Mouse (Mus musculus): ENCODE data around the gene Klrc3.

The Klrc3 gene

GRCm38 (mm10) chr6:129643237-129643636 is at the start of gene Klrc3:
Gene Klrc3 (minus strand): TSS chr6:129643337.
- 90% methylated on average over 3 of the region's 3 CpGs for WGBS

DNA sequence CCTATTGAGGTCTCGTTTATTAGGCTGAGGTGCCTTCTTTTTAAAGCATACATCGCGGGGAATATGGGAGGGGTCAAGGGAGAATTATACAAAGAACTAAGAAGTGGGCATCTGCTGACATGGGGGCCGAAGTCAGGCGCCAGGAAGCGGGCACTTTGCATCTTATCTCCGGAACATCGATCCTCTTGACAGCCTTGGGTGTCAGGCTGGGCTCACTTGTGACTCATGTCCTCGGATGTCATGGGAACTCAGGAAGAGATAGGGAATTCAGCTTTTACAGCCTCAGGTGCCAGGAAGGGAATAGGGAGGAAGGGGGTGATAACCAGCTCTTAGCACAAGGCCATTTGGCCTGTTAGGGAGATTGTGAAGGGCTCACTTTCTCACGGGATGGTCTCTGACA is 48.3 kb upstream of the Klrc3 start:
- 86% methylated on average over 10 of the region's 10 CpGs for WGBS

GRCm38 (mm10) chr6:129680379-129680778 is 37.2 kb upstream of the Klrc3 start:
- 68% methylated on average over 1 of the region's 1 CpGs for WGBS

DNA sequence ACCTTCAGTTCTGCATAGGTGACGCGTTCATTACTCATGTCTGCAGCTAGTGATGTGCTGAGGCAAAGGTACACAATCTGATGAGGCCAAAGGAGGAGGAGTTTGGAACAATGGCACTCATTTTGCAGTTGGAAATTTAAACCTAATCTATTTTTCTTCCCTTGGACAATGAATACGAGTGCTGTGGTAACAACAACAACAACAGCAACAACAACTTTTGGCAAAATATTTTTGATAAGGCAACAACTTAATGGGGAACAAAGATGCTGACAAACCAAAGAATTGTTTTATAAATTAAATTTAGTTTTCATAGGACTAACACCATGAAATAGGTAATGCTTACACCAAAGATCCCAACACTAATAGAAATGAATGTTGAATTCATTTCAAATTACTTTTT is 35.7 kb upstream of the Klrc3 start, which contains the start of gene Klrc1:
Gene Klrc1, minus strand, starts transcription at position 101 of the 400 bp plus-strand sequence.
- 84% methylated on average over 3 of the region's 3 CpGs for WGBS

DNA sequence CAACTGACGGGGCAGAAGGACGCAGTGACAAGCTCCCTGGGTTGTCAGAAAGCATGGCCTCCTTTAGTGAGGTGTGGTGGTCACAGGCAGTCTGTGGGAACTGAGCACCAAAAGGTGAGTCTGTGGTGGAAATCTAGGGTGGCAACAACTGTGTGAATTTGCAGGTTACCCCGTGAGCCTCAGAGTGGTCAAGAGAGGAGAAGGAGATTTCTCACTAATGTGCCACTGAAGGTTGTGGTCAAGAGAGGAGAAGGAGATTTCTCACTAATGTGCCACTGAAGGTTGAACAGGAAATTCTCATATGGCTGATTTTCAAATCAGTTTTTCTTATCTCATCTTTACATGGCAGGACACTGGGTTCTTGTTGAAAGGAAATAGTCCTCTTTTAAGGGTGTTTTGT is 18.2 kb upstream of the Klrc3 start:
- no CpG with 5 or more reads among the region's 3 CpGs for WGBS

DNA sequence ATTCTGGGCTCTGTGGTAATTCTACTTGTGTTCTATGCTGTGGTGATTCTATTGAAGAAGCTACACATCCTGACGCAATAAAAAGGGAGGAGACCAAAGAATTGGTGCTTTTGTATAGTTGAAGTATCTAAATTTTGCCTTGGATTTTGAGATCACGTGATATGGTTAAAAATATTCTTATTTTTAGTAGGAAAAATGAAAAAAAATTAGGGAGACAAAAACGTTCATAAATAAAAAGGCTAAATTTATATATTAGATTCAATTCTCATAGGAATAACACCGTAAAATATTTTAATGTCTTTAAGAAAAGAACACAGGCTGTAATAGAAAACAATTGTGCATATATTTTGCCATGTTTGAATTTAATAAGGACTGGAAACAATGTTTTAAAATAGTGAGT is 17.5 kb upstream of the Klrc3 start, which contains the start of gene Klrc2:
Gene Klrc2, minus strand, starts transcription at position 101 of the 400 bp plus-strand sequence.
- WGBS = 79% methylated on average over 4 of the region's 4 CpGs

- WGBS = 89% methylated on average over 2 of the region's 3 CpGs
Measured at GRCm38 (mm10) chr6:129644054-129644453, 917 bp upstream of the Klrc3 start.

DNA sequence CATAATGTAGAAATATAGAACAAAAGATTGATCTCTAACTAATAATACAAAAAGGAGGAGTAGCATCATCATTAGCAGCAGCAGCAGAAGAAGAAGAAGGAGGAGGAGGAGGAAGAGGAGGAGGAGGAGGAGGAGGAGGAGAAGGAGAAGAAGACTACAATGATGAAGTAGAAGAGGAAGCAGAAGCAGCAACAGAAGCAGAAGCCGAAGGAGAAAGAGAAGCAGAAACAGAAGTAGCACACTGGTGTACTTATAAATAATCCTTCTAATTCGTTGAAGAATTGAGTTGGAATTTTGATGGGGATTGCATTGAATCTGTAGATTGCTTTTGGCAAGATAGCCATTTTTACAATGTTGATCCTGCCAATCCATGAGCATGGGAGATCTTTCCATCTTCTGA is 12.1 kb downstream of the Klrc3 start:
- WGBS = 71% methylated on average over 2 of the region's 2 CpGs

GRCm38 (mm10) chr6:129623735-129624134 is 19.4 kb downstream of the Klrc3 start, which contains the start of gene Klrk1:
Gene Klrk1 (minus strand): TSS chr6:129623864.
- 85% methylated on average over 4 of the region's 4 CpGs for WGBS

GRCm38 (mm10) chr6:129591508-129591907 is 51.6 kb downstream of the Klrc3 start, which contains the start of gene Klrd1:
Gene Klrd1 (plus strand): TSS chr6:129591782.
- WGBS = 74% methylated on average over 3 of the region's 3 CpGs

Measured in cerebral cortex, adult 2 months (tissue).